Mouse (Mus musculus) MEL (cell line): Measurements from ENCODE around the gene Slc22a28. TPM values are rescaled to one million over a fixed set of nuclear protein-coding genes. Genes with fewer than 3 reads are reported as not detected.
A peak's percentile ranks its signal among the peaks of the same experiment; 100 is the strongest.
"Not testable (repeated sequence)": the region's sequence is repeated elsewhere in the genome, so short reads cannot be mapped to it uniquely, and the experiment has no call there.

ENCODE experiments used
- DNase-seq: peaks from one replicate; pipeline ENCODE4 v3.0.0; 2011; ENCODE audit warnings: low read depth, low spot score
- H3K27ac ChIP-seq: 2 replicates; pipeline ENCODE4 v1.5.1; 2012; ENCODE audit warnings: low read depth, mild to moderate bottlenecking, control low read depth, low read length, moderate library complexity; ENCODE audit not compliant: control insufficient read depth
- H3K27me3 ChIP-seq, 2 experiments: fragments of 150-350 bp in 1 of 2; sonication (generic) in 1 of 2; 2 replicates each; pipeline ENCODE4 v1.6.1; 2012; ENCODE audit warnings: low read length in 2 of 2, mild to moderate bottlenecking in 2 of 2, improper control_type of control experiment in 1 of 2, moderate library complexity in 1 of 2; ENCODE audit not compliant: insufficient read depth in 2 of 2, control insufficient read depth in 1 of 2
- H3K36me3 ChIP-seq, 2 experiments: 2 replicates each; pipeline ENCODE4 v1.6.1; 2012 to 2014; ENCODE audit warnings: low read length in 2 of 2, improper control_type of control experiment in 1 of 2, inconsistent platforms in 1 of 2, mild to moderate bottlenecking in 1 of 2; ENCODE audit not compliant: insufficient read depth in 2 of 2, control insufficient read depth in 1 of 2
- H3K4me1 ChIP-seq, 2 experiments: fragments of 150-350 bp in 1 of 2; sonication (generic) in 1 of 2; 2 replicates each; pipeline ENCODE4 v1.6.1; 2012; ENCODE audit warnings: low read length in 2 of 2, improper control_type of control experiment in 1 of 2, mild to moderate bottlenecking in 1 of 2; ENCODE audit not compliant: insufficient read depth in 2 of 2, control insufficient read depth in 1 of 2
- H3K4me3 ChIP-seq, 2 experiments: fragments of 150-350 bp in 1 of 2; sonication (generic) in 1 of 2; 2 replicates each; pipeline ENCODE4 v1.5.1; 2012; ENCODE audit warnings: low read depth in 2 of 2, low read length in 2 of 2, mild to moderate bottlenecking in 2 of 2, moderate library complexity in 2 of 2, control low read depth in 1 of 2, improper control_type of control experiment in 1 of 2; ENCODE audit not compliant: control insufficient read depth in 1 of 2, insufficient read depth in 1 of 2
- H3K79me2 ChIP-seq: 2 replicates; pipeline ENCODE4 v1.6.1; 2012; ENCODE audit warnings: mild to moderate bottlenecking, low read length, moderate library complexity; ENCODE audit not compliant: control insufficient read depth, poor library complexity, insufficient read depth
- H3K9ac ChIP-seq: 2 replicates; pipeline ENCODE4 v1.6.1; 2012; ENCODE audit warnings: low read depth, mild to moderate bottlenecking, control low read depth, low read length, moderate library complexity; ENCODE audit not compliant: control insufficient read depth, poor library complexity, severe bottlenecking
- H3K9me3 ChIP-seq: fragments of 150-350 bp; sonication (generic); replicated peaks from 2 replicates; pipeline ENCODE4 v1.6.1; 2012; ENCODE audit warnings: mild to moderate bottlenecking, low read length, improper control_type of control experiment, moderate library complexity; ENCODE audit not compliant: insufficient read depth
- BHLHE40 ChIP-seq: IDR thresholded peaks from 2 replicates; pipeline ENCODE4 v1.6.1; 2012; ENCODE audit warnings: low read depth, mild to moderate bottlenecking, inconsistent platforms, low read length, improper control_type of control experiment, borderline replicate concordance
- CTCF ChIP-seq, 3 experiments: IDR thresholded peaks in 2 of 3; conservative IDR thresholded peaks in 1 of 3; 2 replicates each; pipeline ENCODE4 v1.5.1; 2011 to 2012; ENCODE audit warnings: low read length in 3 of 3, low read depth in 2 of 3, mild to moderate bottlenecking in 2 of 3, improper control_type of control experiment in 1 of 3, inconsistent platforms in 1 of 3, mixed read lengths in 1 of 3, moderate library complexity in 1 of 3; ENCODE audit not compliant: control insufficient read depth in 1 of 3, insufficient read depth in 1 of 3, poor library complexity in 1 of 3, severe bottlenecking in 1 of 3
- ELF1 ChIP-seq: IDR thresholded peaks from 2 replicates; pipeline ENCODE4 v1.6.1; 2014; ENCODE audit warnings: low read depth, mild to moderate bottlenecking, inconsistent platforms, low read length, improper control_type of control experiment, moderate library complexity
- EP300 ChIP-seq, 2 experiments: IDR thresholded peaks; 2 replicates each; pipeline ENCODE4 v1.6.1; 2011; ENCODE audit warnings: improper control_type of control experiment in 2 of 2, low read length in 2 of 2, low read depth in 1 of 2, mild to moderate bottlenecking in 1 of 2
- ETS1 ChIP-seq: IDR thresholded peaks from 2 replicates; pipeline ENCODE4 v1.6.1; 2012; ENCODE audit warnings: low read depth, mild to moderate bottlenecking, inconsistent platforms, low read length, improper control_type of control experiment, moderate library complexity
- GABPA ChIP-seq: IDR thresholded peaks from 2 replicates; pipeline ENCODE4 v1.6.1; 2012; ENCODE audit warnings: low read depth, mild to moderate bottlenecking, inconsistent platforms, low read length, improper control_type of control experiment, moderate library complexity
- GATA1 ChIP-seq: IDR thresholded peaks from 2 replicates; pipeline ENCODE4 v1.6.1; 2011; ENCODE audit warnings: low read depth, low read length, improper control_type of control experiment
- HCFC1 ChIP-seq: IDR thresholded peaks from 2 replicates; pipeline ENCODE4 v1.6.1; 2012; ENCODE audit warnings: low read depth, mild to moderate bottlenecking, inconsistent platforms, low read length, improper control_type of control experiment, moderate library complexity
- MAX ChIP-seq: IDR thresholded peaks from 2 replicates; pipeline ENCODE4 v1.6.1; 2011; ENCODE audit warnings: low read length, improper control_type of control experiment
- MAZ ChIP-seq: IDR thresholded peaks from 2 replicates; pipeline ENCODE4 v1.6.1; 2012; ENCODE audit warnings: low read depth, mild to moderate bottlenecking, inconsistent platforms, low read length, improper control_type of control experiment
- MEF2A ChIP-seq: IDR thresholded peaks from 2 replicates; pipeline ENCODE4 v1.6.1; 2014; ENCODE audit warnings: low read depth, mild to moderate bottlenecking, inconsistent platforms, low read length, improper control_type of control experiment; ENCODE audit not compliant: poor library complexity, insufficient replicate concordance, severe bottlenecking; ENCODE audit errors: extremely low read depth
- MXI1 ChIP-seq: IDR thresholded peaks from 2 replicates; pipeline ENCODE4 v1.6.1; 2011; ENCODE audit warnings: mild to moderate bottlenecking, low read depth, low read length, improper control_type of control experiment
- MYB ChIP-seq: IDR thresholded peaks from 2 replicates; pipeline ENCODE4 v1.6.1; 2011; ENCODE audit warnings: mild to moderate bottlenecking, low read depth, low read length, improper control_type of control experiment
- MYC ChIP-seq: IDR thresholded peaks from 2 replicates; pipeline ENCODE4 v1.6.1; 2011; ENCODE audit warnings: low read depth, mild to moderate bottlenecking, low read length, improper control_type of control experiment, moderate library complexity
- NELFE ChIP-seq: IDR thresholded peaks from 2 replicates; pipeline ENCODE4 v1.6.1; 2011; ENCODE audit warnings: low read depth, low read length, improper control_type of control experiment
- NRF1 ChIP-seq: IDR thresholded peaks from 2 replicates; pipeline ENCODE4 v1.6.1; 2014; ENCODE audit warnings: low read depth, mild to moderate bottlenecking, inconsistent platforms, low read length, improper control_type of control experiment, moderate library complexity; ENCODE audit not compliant: poor library complexity, insufficient read depth, severe bottlenecking
- POLR2A ChIP-seq, 2 experiments: IDR thresholded peaks; 2 replicates each; pipeline ENCODE4 v1.6.1; 2011 to 2012; ENCODE audit warnings: low read length in 2 of 2, mild to moderate bottlenecking in 2 of 2, control low read depth in 1 of 2, improper control_type of control experiment in 1 of 2, low read depth in 1 of 2, moderate library complexity in 1 of 2; ENCODE audit not compliant: control insufficient read depth in 1 of 2, insufficient read depth in 1 of 2, poor library complexity in 1 of 2
- RAD21 ChIP-seq: IDR thresholded peaks from 2 replicates; pipeline ENCODE4 v1.6.1; 2011; ENCODE audit warnings: mild to moderate bottlenecking, low read depth, low read length, improper control_type of control experiment
- RCOR1 ChIP-seq: IDR thresholded peaks from 2 replicates; pipeline ENCODE4 v1.6.1; 2012; ENCODE audit warnings: low read depth, mild to moderate bottlenecking, inconsistent platforms, low read length, improper control_type of control experiment
- SIN3A ChIP-seq: IDR thresholded peaks from 2 replicates; pipeline ENCODE4 v1.6.1; 2012; ENCODE audit warnings: low read length, improper control_type of control experiment, inconsistent platforms
- SMC3 ChIP-seq: IDR thresholded peaks from 2 replicates; pipeline ENCODE4 v1.6.1; 2011; ENCODE audit warnings: low read depth, low read length, improper control_type of control experiment
- TAL1 ChIP-seq: IDR thresholded peaks from 2 replicates; pipeline ENCODE4 v1.6.1; 2012; ENCODE audit warnings: mild to moderate bottlenecking, inconsistent platforms, low read length, moderate library complexity, mixed read lengths
- TBP ChIP-seq: IDR thresholded peaks from 2 replicates; pipeline ENCODE4 v1.8.0; 2011; ENCODE audit warnings: low read depth, low read length, improper control_type of control experiment
- TCF12 ChIP-seq: IDR thresholded peaks from 2 replicates; pipeline ENCODE4 v1.6.1; 2014; ENCODE audit warnings: low read depth, mild to moderate bottlenecking, inconsistent platforms, low read length, improper control_type of control experiment, moderate library complexity
- ZC3H11A ChIP-seq: IDR thresholded peaks from 2 replicates; pipeline ENCODE4 v1.6.1; 2012; ENCODE audit warnings: low read depth, mild to moderate bottlenecking, inconsistent platforms, low read length, improper control_type of control experiment
- ZKSCAN1 ChIP-seq: IDR thresholded peaks from 2 replicates; pipeline ENCODE4 v1.6.1; 2012; ENCODE audit warnings: low read depth, mild to moderate bottlenecking, inconsistent platforms, low read length, improper control_type of control experiment, moderate library complexity
- ZMIZ1 ChIP-seq: IDR thresholded peaks from 2 replicates; pipeline ENCODE4 v1.6.1; 2012; ENCODE audit warnings: low read depth, mild to moderate bottlenecking, inconsistent platforms, low read length, improper control_type of control experiment, moderate library complexity
- polyA plus RNA-seq, 2 experiments: library from polyadenylated mRNA; stranded (reverse) in 1 of 2; unstranded in 1 of 2; fragments of >175 nt in 1 of 2; fragments of >200 nt in 1 of 2; gene quantifications; 2 replicates each; pipeline versions ENCODE4 v1.2.1 to v1.2.4; 2012; ENCODE audit warnings: low replicate concordance in 2 of 2, low read depth in 1 of 2; ENCODE audit not compliant: insufficient read length in 2 of 2, insufficient read depth in 1 of 2, missing spikeins in 1 of 2
- total RNA-seq: library from RNA; depleted of rRNA; stranded (reverse); fragments of 300-350 nt; gene quantifications from 2 replicates; pipeline ENCODE4 v1.2.3, GENCODE M21; 2012

The Slc22a28 gene
- total and polyA plus RNA-seq, 3 experiments = not detected

DNA sequence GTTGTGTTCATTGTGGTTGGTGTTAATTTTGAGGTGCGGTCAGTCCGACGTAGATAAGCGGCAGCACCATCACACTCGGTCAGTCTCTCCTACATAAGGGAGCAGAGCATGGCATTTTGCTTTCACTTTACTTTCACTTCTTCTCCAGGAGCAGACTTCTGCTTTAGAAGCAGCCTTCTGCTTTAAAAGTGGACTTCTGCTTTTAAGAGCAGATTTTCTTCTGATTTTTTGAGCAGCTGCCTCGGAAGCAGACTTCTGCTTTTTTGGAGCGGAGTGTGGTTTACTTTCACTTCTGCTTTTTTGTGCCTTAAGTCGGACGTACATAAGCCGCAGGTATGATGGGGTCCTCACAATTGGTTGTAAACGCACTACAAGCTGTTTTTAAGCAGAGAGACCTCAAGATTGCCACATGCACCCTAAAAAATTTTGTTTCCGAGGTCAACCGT is 111.9 kb downstream of the Slc22a28 start:
- TF ChIP-seq MAX (no peak), ELF1 (no peak), TBP (no peak), SIN3A (0 out of 2 replicates have a peak, but pooled peaks have one; percentile 47), MAZ (no peak), TAL1 (peak; percentile 63; the same call in 1 of the 2 replicates), ZC3H11A (no peak), MYB (no peak), GABPA (no peak), ETS1 (peak; percentile 97), MEF2A (no peak), RCOR1 (peak; percentile 99), ZKSCAN1 (no peak), TCF12 (peak; percentile 66), GATA1 (peak; percentile 42), SMC3 (no peak), RAD21 (no peak), CTCF (IDR thresholded peaks at IDR 0.05 in 2 of 3, conservative IDR thresholded peaks at IDR 0.05 in 1 of 3; ENCODE audit: control insufficient read depth in 1 of 3, insufficient read depth in 1 of 3, low read depth in 2 of 3, low read length in 3 of 3, poor library complexity in 1 of 3, severe bottlenecking in 1 of 3) (no peak), EP300 (IDR thresholded peaks at IDR 0.05; ENCODE audit: low read depth in 1 of 2, low read length in 2 of 2) (peak; percentile 65 to 76), MXI1 (peak; percentile 74), BHLHE40 (no peak)
- TF ChIP-seq, all 39 proteins: peak for 8
- peak overlapping the region; percentile 98 for H3K27ac ChIP-seq

DNA sequence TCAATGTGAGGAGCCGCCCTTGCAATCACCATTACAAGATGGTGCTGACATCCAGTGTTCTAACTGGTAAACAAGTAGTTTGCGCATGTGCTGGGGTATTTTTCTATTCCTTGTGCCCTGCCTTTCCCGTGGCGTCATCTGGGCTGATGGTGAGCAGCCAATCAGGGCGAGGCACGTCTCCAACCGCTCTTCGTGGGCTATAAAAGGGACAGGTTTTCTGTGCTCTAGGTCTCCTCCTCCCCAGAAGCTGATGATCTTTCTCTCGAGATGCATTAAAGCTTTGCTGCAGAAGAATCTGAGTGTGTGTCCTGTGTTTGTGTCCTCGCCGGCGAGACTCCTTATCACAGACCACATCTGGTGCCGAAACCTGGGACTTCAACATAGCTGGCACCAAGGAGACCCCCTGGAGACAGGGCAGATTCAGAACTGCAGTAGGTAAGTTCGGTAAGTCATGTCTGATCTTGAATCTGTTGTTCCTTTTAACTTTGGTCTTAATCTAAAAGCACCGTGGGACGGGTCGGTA is 112.4 kb downstream of the Slc22a28 start:
- H3K9me3 ChIP-seq, H3K36me3 ChIP-seq, H3K79me2 ChIP-seq, H3K27me3 ChIP-seq: not testable (repeated sequence)
- TF ChIP-seq MYC (0 out of 2 replicates have a peak, but pooled peaks have one; percentile 14), HCFC1 (0 out of 2 replicates have a peak, but pooled peaks have one; percentile 25), ZMIZ1 (peak; percentile 83; the same call in 1 of the 2 replicates), TBP (peak; percentile 91), POLR2A (IDR thresholded peaks at IDR 0.05; ENCODE audit: control insufficient read depth in 1 of 2, insufficient read depth in 1 of 2, low read depth in 1 of 2, low read length in 2 of 2, poor library complexity in 1 of 2) (peak; percentile 38 to 73; a peak in 2 of 4 replicates), EP300 (IDR thresholded peaks at IDR 0.05; ENCODE audit: low read depth in 1 of 2, low read length in 2 of 2) (peak in 1 of 2 experiments; percentile 11; a peak in 2 of 4 replicates), NELFE (peak; percentile 76), NRF1 (peak; percentile 61; the same call in 1 of the 2 replicates)
- peaks cover 3 to 12% of the 10 kb centered on the region in 2 experiments; a peak in 3 of 4 replicates for H3K4me1 ChIP-seq
- peak; percentile 68 for DNase-seq
- peak overlapping the region; percentile 98 for H3K27ac ChIP-seq
- peak overlapping the region; percentile 70 for H3K9ac ChIP-seq
- peak overlapping the region; percentile 41 to 79 for H3K4me3 ChIP-seq

More for the DNA sequence above, 111.9 kb downstream of the Slc22a28 start:
- Histone ChIP-seq H3K79me2 (no peaks in the 10 kb centered on the region), H3K4me3 (peak overlapping the region; percentile 41 to 79), H3K9ac (peak overlapping the region; percentile 70), H3K36me3 (peaks cover 0 to 8% of the 10 kb centered on the region in 2 experiments; a peak in 2 of 4 replicates), H3K27me3 (no peaks in the 10 kb centered on the region), H3K9me3 (no peaks in the 10 kb centered on the region), H3K4me1 (peaks cover 3 to 12% of the 10 kb centered on the region in 2 experiments; a peak in 3 of 4 replicates)
- DNase-seq = peak; percentile 96
